20 mouse cellular contexts compared by ENCODE assay signal in genomic region chr1:132474496-132474895, GRCm38 (mm10). TPM values are rescaled to one million over a fixed set of nuclear protein-coding genes. Genes with fewer than 3 reads are reported as not detected.
A peak's percentile ranks its signal among the peaks of the same experiment; 100 is the strongest.
DNase-seq lines count a peak whose midpoint lies in the region; ATAC-seq and TF ChIP-seq lines count a peak whose summit lies in the region.
"Had no signal": no experiment of that assay in that cellular context is flagged by ENCODE, and none has a peak within 500 bp of the region (broad histone marks: within the 10 kb centered on the region; RNA-seq: fewer than 3 reads in every experiment).

No protein-coding gene starts in this region.

- H3K36me3 ChIP-seq in intestine, embryonic 14.5 days (ENCODE audit: control insufficient read depth, insufficient read depth, low read length) = no peaks in the 10 kb centered on the region
- no peaks in the 10 kb centered on the region for H3K36me3 ChIP-seq in intestine, embryonic 15.5 days
- H3K36me3 ChIP-seq in E14TG2a.4 (ENCODE audit: insufficient read depth, low read length) (peaks cover 15% of the 10 kb centered on the region), ES-Bruce4 (ENCODE audit: control insufficient read depth, insufficient read depth, low read length, poor library complexity, severe bottlenecking) (no peaks in the 10 kb centered on the region)
- H3K36me3 ChIP-seq: embryonic facial prominence, embryonic 13.5 days; forebrain, embryonic 12.5 days; heart, embryonic 10.5 days; hindbrain, embryonic 15.5 days had no signal

- H3K4me1 ChIP-seq in intestine, embryonic 14.5 days (replicated peaks; ENCODE audit: control insufficient read depth, insufficient read depth, low read length) = peaks cover 10% of the 10 kb centered on the region
- H3K4me1 ChIP-seq in intestine, embryonic 15.5 days (replicated peaks) = peaks cover 6% of the 10 kb centered on the region
- peaks cover 72% of the 10 kb centered on the region for H3K4me1 ChIP-seq in E14TG2a.4 (replicated peaks; ENCODE audit: low read depth, low read length)
- H3K4me1 ChIP-seq in ES-Bruce4 (ENCODE audit: control insufficient read depth, insufficient read depth, low read length) = peaks cover 6% of the 10 kb centered on the region

- TF ChIP-seq EP300 in ES-Bruce4 (IDR thresholded peaks at IDR 0.05; ENCODE audit: insufficient read depth, low read depth, low read length) = no peak

- H3K27ac ChIP-seq in intestine, embryonic 14.5 days (ENCODE audit: low read depth) = no peak overlapping the region
- H3K27ac ChIP-seq in intestine, embryonic 15.5 days = no peak overlapping the region
- H3K27ac ChIP-seq in ES-Bruce4 (ENCODE audit: insufficient read depth, low read length) = peak overlapping the region; percentile 52; the same call in 1 of the 2 replicates
- H3K27ac ChIP-seq: embryonic facial prominence, embryonic 13.5 days; forebrain, embryonic 12.5 days; gastrocnemius, adult 2 months; heart, embryonic 10.5 days; hindbrain, embryonic 15.5 days had no signal

- H3K9ac ChIP-seq in intestine, embryonic 14.5 days (ENCODE audit: low read length) = no peak overlapping the region
- H3K9ac ChIP-seq in intestine, embryonic 15.5 days = no peak overlapping the region
- no peak overlapping the region for H3K9ac ChIP-seq in ES-Bruce4 (ENCODE audit: low read depth, poor library complexity, severe bottlenecking)
- H3K9ac ChIP-seq: embryonic facial prominence, embryonic 13.5 days; forebrain, embryonic 12.5 days; hindbrain, embryonic 15.5 days had no signal

- H3K27me3 ChIP-seq in intestine, embryonic 14.5 days (replicated peaks; ENCODE audit: control insufficient read depth, insufficient read depth, low read length) = no peaks in the 10 kb centered on the region
- no peaks in the 10 kb centered on the region for H3K27me3 ChIP-seq in intestine, embryonic 15.5 days (replicated peaks)
- H3K27me3 ChIP-seq in E14TG2a.4 (ENCODE audit: insufficient read depth, low read length) (no peaks in the 10 kb centered on the region), ES-Bruce4 (ENCODE audit: control insufficient read depth, insufficient read depth, low read length, poor library complexity, severe bottlenecking) (no peaks in the 10 kb centered on the region)
- H3K27me3 ChIP-seq: embryonic facial prominence, embryonic 13.5 days; forebrain, embryonic 12.5 days; hindbrain, embryonic 15.5 days had no signal

- no peak for ATAC-seq in intestine, embryonic 14.5 days (replicated peaks; ENCODE audit: low FRiP score, low TSS enrichment, low read depth)
- ATAC-seq in intestine, embryonic 15.5 days = no peak

- H3K4me2 ChIP-seq in intestine, embryonic 14.5 days (ENCODE audit: low read length) = no peak overlapping the region
- H3K4me2 ChIP-seq in intestine, embryonic 15.5 days (replicated peaks) = no peak overlapping the region
- H3K4me2 ChIP-seq: embryonic facial prominence, embryonic 13.5 days; forebrain, embryonic 12.5 days; hindbrain, embryonic 15.5 days had no signal

- peak; percentile 20 for DNase-seq in intestine, embryonic 14.5 days (ENCODE audit: low spot score)
- DNase-seq in layer of hippocampus, postnatal 14 days (ENCODE audit: low spot score in 2 of 2) = peak; percentile 22 to 26
- DNase-seq in gastrocnemius, postnatal 4 days (ENCODE audit: low spot score in 2 of 2) = no peak
- DNase-seq: adrenal gland, adult 8-10 months; adrenal gland, postnatal 36 days; cerebellum, adult 11 months; cerebellum, adult 8-10 months; cerebellum, postnatal 25 days; gastrocnemius, adult 2 months; gastrocnemius, postnatal 25 days; heart, adult 18-20 months; heart, postnatal 14 days; kidney, adult 11 months had no signal

- 71% methylated on average over 1 of the region's 1 CpGs for WGBS in intestine, embryonic 14.5 days
- WGBS in intestine, embryonic 15.5 days = 97% methylated on average over 1 of the region's 1 CpGs

- no peak overlapping the region for H3K4me3 ChIP-seq in intestine, embryonic 14.5 days (ENCODE audit: low read depth, low read length)
- no peak overlapping the region for H3K4me3 ChIP-seq in intestine, embryonic 15.5 days (replicated peaks)
- H3K4me3 ChIP-seq in E14TG2a.4 (replicated peaks; ENCODE audit: low read length) = peak overlapping the region; percentile 94
- H3K4me3 ChIP-seq in ES-Bruce4 (ENCODE audit: low read depth, low read length) = no peak overlapping the region
- H3K4me3 ChIP-seq: embryonic facial prominence, embryonic 13.5 days; forebrain, embryonic 12.5 days; gastrocnemius, adult 2 months; heart, embryonic 10.5 days; hindbrain, embryonic 15.5 days had no signal

- TF ChIP-seq CTCF in E14TG2a.4 (conservative IDR thresholded peaks at IDR 0.05; ENCODE audit: low read length) = no peak
- TF ChIP-seq CTCF in ES-Bruce4 (IDR thresholded peaks at IDR 0.05; ENCODE audit: low read depth, low read length) = no peak

- no peaks in the 10 kb centered on the region for H3K9me3 ChIP-seq in intestine, embryonic 14.5 days (ENCODE audit: control insufficient read depth, low read length)
- H3K9me3 ChIP-seq in intestine, embryonic 15.5 days = no peaks in the 10 kb centered on the region
- no peaks in the 10 kb centered on the region for H3K9me3 ChIP-seq in E14TG2a.4 (ENCODE audit: low read length)
- H3K9me3 ChIP-seq in ES-Bruce4 (replicated peaks; ENCODE audit: control insufficient read depth, insufficient read depth, low read length, poor library complexity, severe bottlenecking) = no peaks in the 10 kb centered on the region
- H3K9me3 ChIP-seq: embryonic facial prominence, embryonic 13.5 days; forebrain, embryonic 12.5 days; heart, embryonic 10.5 days; hindbrain, embryonic 15.5 days had no signal

- TF ChIP-seq POLR2A in ES-Bruce4 (IDR thresholded peaks at IDR 0.05; ENCODE audit: insufficient read depth, low read length) = no peak

RNA-seq across cellular contexts. Expression of gene Rbbp5, which starts 2.7 kb away (rescaled TPM):
- polyA plus RNA-seq in intestine, embryonic 14.5 days (2014; fragmentation: Nextera tagmentation; extraction: Ambion mirVana) = 40.3 and 44.2 TPM in 2 replicates
- polyA plus RNA-seq in intestine, embryonic 15.5 days (2015; fragmentation: Nextera tagmentation; extraction: Ambion mirVana) = 36.0 and 38.7 TPM in 2 replicates
- 72.9 and 85.4 TPM in 2 replicates for polyA plus RNA-seq in ES-Bruce4 (2011; ENCODE audit: insufficient read depth, insufficient read length, low read depth, missing spikeins)
- total RNA-seq in layer of hippocampus, postnatal 14 days (2021) = 10 to 100 TPM; 39.2 to 45.2 TPM
- total RNA-seq in gastrocnemius, postnatal 4 days (2021) = 10 to 100 TPM; 24.8 to 25.0 TPM

RNA-seq across cellular contexts. Expression of gene Tmem81, which starts 31.5 kb away (rescaled TPM):
- 1.6 and 2.1 TPM in 2 replicates for polyA plus RNA-seq in intestine, embryonic 14.5 days (2014; fragmentation: Nextera tagmentation; extraction: Ambion mirVana)
- polyA plus RNA-seq in intestine, embryonic 15.5 days (2015; fragmentation: Nextera tagmentation; extraction: Ambion mirVana) = 1.8 and 2.0 TPM in 2 replicates
- polyA plus RNA-seq in ES-Bruce4 (2011; ENCODE audit: insufficient read depth, insufficient read length, low read depth, missing spikeins) = 8.6 and 10.1 TPM in 2 replicates
- total RNA-seq in layer of hippocampus, postnatal 14 days (2021) = 1 to 10 TPM; 2.7 to 4.0 TPM
- 1 to 10 TPM; 1.7 to 2.3 TPM for total RNA-seq in gastrocnemius, postnatal 4 days (2021)

RNA-seq across cellular contexts. Expression of gene Dstyk, which starts 57.1 kb away (rescaled TPM):
- 11.4 and 13.1 TPM in 2 replicates for polyA plus RNA-seq in intestine, embryonic 14.5 days (2014; fragmentation: Nextera tagmentation; extraction: Ambion mirVana)
- polyA plus RNA-seq in intestine, embryonic 15.5 days (2015; fragmentation: Nextera tagmentation; extraction: Ambion mirVana) = 8.9 and 9.0 TPM in 2 replicates
- polyA plus RNA-seq in ES-Bruce4 (2011; ENCODE audit: insufficient read depth, insufficient read length, low read depth, missing spikeins) = 19.9 and 22.5 TPM in 2 replicates
- total RNA-seq in layer of hippocampus, postnatal 14 days (2021) = 10 to 100 TPM; 35.5 to 38.0 TPM
- total RNA-seq in gastrocnemius, postnatal 4 days (2021) = 10 to 100 TPM; 20.9 to 22.0 TPM

Comparison
In these comparisons a context has a peak if more than half of its experiments do, and no peak if none do; other contexts are left out.
1. DNase-seq: peak in intestine, embryonic 14.5 days (single experiment) and layer of hippocampus, postnatal 14 days (2 of 2); none in gastrocnemius, postnatal 4 days (0 of 2).